Mouse (Mus musculus): ENCODE measurements at regions not wholly inside any gene's neighbourhood (a gene's known extent, or its start where the extent isn't known, plus 50 kb on each side); places are given as distances from the start of the nearest gene placed in this dataset.

DNA sequence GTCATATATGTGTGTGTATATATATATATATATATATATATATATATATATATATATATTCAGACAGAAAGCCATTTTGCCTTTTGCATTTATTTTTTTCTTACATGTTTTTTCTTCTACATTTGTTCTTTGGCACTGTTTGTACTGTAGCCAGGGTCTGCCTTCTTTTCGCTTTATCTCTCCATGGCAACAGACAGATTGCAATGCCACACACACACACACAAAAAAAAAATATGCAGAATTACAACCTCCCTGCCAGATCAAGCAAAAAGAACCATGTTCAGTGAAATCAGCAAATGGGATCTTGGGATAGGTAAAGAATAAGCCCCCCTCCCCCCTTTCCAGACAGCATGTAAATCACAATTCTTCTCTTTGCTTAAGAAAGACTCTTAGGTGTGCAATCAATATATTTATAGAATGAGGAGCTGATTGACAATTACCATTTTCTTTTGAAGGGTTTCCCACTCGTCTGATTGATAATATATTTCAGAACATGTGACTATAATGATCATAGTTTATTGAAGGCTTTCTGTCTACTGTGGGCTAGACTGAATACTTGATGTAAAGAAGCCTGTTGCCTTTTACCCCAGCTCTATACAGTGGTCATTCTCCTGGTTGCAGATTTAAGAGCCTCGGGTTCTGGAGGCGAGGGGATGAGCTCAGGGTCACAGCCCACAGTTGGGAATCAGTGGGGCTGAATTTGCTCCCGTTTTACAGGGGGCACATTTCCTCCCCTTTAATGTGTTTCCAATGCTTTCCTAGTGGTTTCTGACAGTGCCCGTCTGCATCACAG, 54.7 kb upstream of the Pcgf5 start:
- 71% methylated on average over 6 of the region's 6 CpGs for WGBS
- Histone ChIP-seq H3K9me3 (no peaks in the 10 kb centered on the region), H3K36me3 (no peaks in the 10 kb centered on the region), H3K4me1 (replicated peaks) (no peaks in the 10 kb centered on the region), H3K27ac (no peak overlapping the region), H3K4me3 (no peak overlapping the region), H3K27me3 (ENCODE audit: insufficient read depth, poor library complexity, severe bottlenecking) (no peaks in the 10 kb centered on the region)
- no peak for DNase-seq (ENCODE audit: low spot score)
